Mouse (Mus musculus): ENCODE data around the gene Ankrd45. TPM values are rescaled to one million over a fixed set of nuclear protein-coding genes. Genes with fewer than 3 reads are reported as not detected.

Gene Ankrd45
- polyA plus RNA-seq, 1 experiment: 0.04 TPM

- no peak overlapping the region for H3K4me3 ChIP-seq (ENCODE audit: control insufficient read depth, insufficient read depth, low read length)
- H3K27me3 ChIP-seq (ENCODE audit: control insufficient read depth, insufficient read depth, low read length): no peaks in the 10 kb centered on the region
- WGBS: 91% methylated on average over 2 of the region's 2 CpGs
- no peaks in the 10 kb centered on the region for H3K4me1 ChIP-seq (replicated peaks; ENCODE audit: control insufficient read depth, insufficient read depth, low read length)
- H3K27ac ChIP-seq (ENCODE audit: control insufficient read depth, insufficient read depth, low read length): no peak overlapping the region
- no peak for DNase-seq
- no peaks in the 10 kb centered on the region for H3K36me3 ChIP-seq (ENCODE audit: control insufficient read depth, insufficient read depth, low read length)
- TF ChIP-seq CTCF (IDR thresholded peaks at IDR 0.05; ENCODE audit: borderline replicate concordance, control insufficient read depth, extremely low read depth, insufficient read depth, low read length, poor library complexity) (no peak), POLR2A (IDR thresholded peaks at IDR 0.05; ENCODE audit: control insufficient read depth, extremely low read depth, insufficient read depth, low read length, poor library complexity) (no peak)
Observed at GRCm38 (mm10) chr1:161147888-161148287, 5.4 kb downstream of the Ankrd45 start.

GRCm38 (mm10) chr1:161151098-161151497 is 8.6 kb downstream of the Ankrd45 start:
- Histone ChIP-seq H3K4me1 (replicated peaks; ENCODE audit: control insufficient read depth, insufficient read depth, low read length) (no peaks in the 10 kb centered on the region), H3K27me3 (ENCODE audit: control insufficient read depth, insufficient read depth, low read length) (no peaks in the 10 kb centered on the region), H3K36me3 (ENCODE audit: control insufficient read depth, insufficient read depth, low read length) (no peaks in the 10 kb centered on the region), H3K4me3 (ENCODE audit: control insufficient read depth, insufficient read depth, low read length) (no peak overlapping the region), H3K27ac (ENCODE audit: control insufficient read depth, insufficient read depth, low read length) (no peak overlapping the region)
- 90% methylated on average over 6 of the region's 6 CpGs for whole genome bisulfite sequencing
- no peak for TF ChIP-seq CTCF (IDR thresholded peaks at IDR 0.05; ENCODE audit: borderline replicate concordance, control insufficient read depth, extremely low read depth, insufficient read depth, low read length, poor library complexity)
- no peak for TF ChIP-seq POLR2A (IDR thresholded peaks at IDR 0.05; ENCODE audit: control insufficient read depth, extremely low read depth, insufficient read depth, low read length, poor library complexity)
- no peak for DNase-seq

- peaks cover 5% of the 10 kb centered on the region; the same call in 1 of the 2 replicates for H3K4me1 ChIP-seq (replicated peaks; ENCODE audit: control insufficient read depth, insufficient read depth, low read length)
- no peak overlapping the region for H3K27ac ChIP-seq (ENCODE audit: control insufficient read depth, insufficient read depth, low read length)
- no peak for DNase-seq
- no peak overlapping the region for H3K4me3 ChIP-seq (ENCODE audit: control insufficient read depth, insufficient read depth, low read length)
- H3K36me3 ChIP-seq (ENCODE audit: control insufficient read depth, insufficient read depth, low read length): no peaks in the 10 kb centered on the region
- WGBS: 7% methylated on average over 10 of the region's 10 CpGs
- no peak for TF ChIP-seq POLR2A (IDR thresholded peaks at IDR 0.05; ENCODE audit: control insufficient read depth, extremely low read depth, insufficient read depth, low read length, poor library complexity)
- no peak for TF ChIP-seq CTCF (IDR thresholded peaks at IDR 0.05; ENCODE audit: borderline replicate concordance, control insufficient read depth, extremely low read depth, insufficient read depth, low read length, poor library complexity)
- H3K27me3 ChIP-seq (ENCODE audit: control insufficient read depth, insufficient read depth, low read length): no peaks in the 10 kb centered on the region
Observed at GRCm38 (mm10) chr1:161156546-161156945, 14.1 kb downstream of the Ankrd45 start.

GRCm38 (mm10) chr1:161159214-161159613 is 16.7 kb downstream of the Ankrd45 start, which contains the start of gene Tex50:
TSS of gene Tex50 (minus strand) at chr1:161159314.
- Histone ChIP-seq H3K27ac (ENCODE audit: control insufficient read depth, insufficient read depth, low read length) (no peak within 1 kb of the TSS), H3K4me3 (ENCODE audit: control insufficient read depth, insufficient read depth, low read length) (no peak within 1 kb of the TSS), H3K36me3 (ENCODE audit: control insufficient read depth, insufficient read depth, low read length) (no peaks in the 10 kb centered on the region), H3K4me1 (replicated peaks; ENCODE audit: control insufficient read depth, insufficient read depth, low read length) (peaks cover 5% of the 10 kb centered on the region; the same call in 1 of the 2 replicates), H3K27me3 (ENCODE audit: control insufficient read depth, insufficient read depth, low read length) (no peaks in the 10 kb centered on the region)
- no peak for TF ChIP-seq POLR2A (IDR thresholded peaks at IDR 0.05; ENCODE audit: control insufficient read depth, extremely low read depth, insufficient read depth, low read length, poor library complexity)
- no peak for TF ChIP-seq CTCF (IDR thresholded peaks at IDR 0.05; ENCODE audit: borderline replicate concordance, control insufficient read depth, extremely low read depth, insufficient read depth, low read length, poor library complexity)
- DNase-seq: no peak
- WGBS: 90% methylated on average over 3 of the region's 3 CpGs

- no peak overlapping the region for H3K27ac ChIP-seq (ENCODE audit: control insufficient read depth, insufficient read depth, low read length)
- peaks cover 5% of the 10 kb centered on the region; the same call in 1 of the 2 replicates for H3K4me1 ChIP-seq (replicated peaks; ENCODE audit: control insufficient read depth, insufficient read depth, low read length)
- no peaks in the 10 kb centered on the region for H3K36me3 ChIP-seq (ENCODE audit: control insufficient read depth, insufficient read depth, low read length)
- no peaks in the 10 kb centered on the region for H3K27me3 ChIP-seq (ENCODE audit: control insufficient read depth, insufficient read depth, low read length)
- 79% methylated on average over 4 of the region's 4 CpGs for WGBS
- TF ChIP-seq POLR2A (IDR thresholded peaks at IDR 0.05; ENCODE audit: control insufficient read depth, extremely low read depth, insufficient read depth, low read length, poor library complexity) (no peak), CTCF (IDR thresholded peaks at IDR 0.05; ENCODE audit: borderline replicate concordance, control insufficient read depth, extremely low read depth, insufficient read depth, low read length, poor library complexity) (no peak)
- DNase-seq: no peak
- no peak overlapping the region for H3K4me3 ChIP-seq (ENCODE audit: control insufficient read depth, insufficient read depth, low read length)
Observed at GRCm38 (mm10) chr1:161160266-161160665, 17.8 kb downstream of the Ankrd45 start.

- TF ChIP-seq POLR2A (IDR thresholded peaks at IDR 0.05; ENCODE audit: control insufficient read depth, extremely low read depth, insufficient read depth, low read length, poor library complexity): no peak
- TF ChIP-seq CTCF (IDR thresholded peaks at IDR 0.05; ENCODE audit: borderline replicate concordance, control insufficient read depth, extremely low read depth, insufficient read depth, low read length, poor library complexity): peak; percentile 87
- H3K4me1 ChIP-seq (replicated peaks; ENCODE audit: control insufficient read depth, insufficient read depth, low read length): no peaks in the 10 kb centered on the region
- WGBS: 4% methylated on average over 40 of the region's 40 CpGs
- no peak overlapping the region for H3K27ac ChIP-seq (ENCODE audit: control insufficient read depth, insufficient read depth, low read length)
- no peaks in the 10 kb centered on the region for H3K27me3 ChIP-seq (ENCODE audit: control insufficient read depth, insufficient read depth, low read length)
- peak overlapping the region; percentile 39 for H3K4me3 ChIP-seq (ENCODE audit: control insufficient read depth, insufficient read depth, low read length)
- no peaks in the 10 kb centered on the region for H3K36me3 ChIP-seq (ENCODE audit: control insufficient read depth, insufficient read depth, low read length)
- peak; percentile 84 for DNase-seq
Observed at GRCm38 (mm10) chr1:161170651-161171050, 28.2 kb downstream of the Ankrd45 start.

GRCm38 (mm10) chr1:161180674-161181073 is 38.2 kb downstream of the Ankrd45 start:
- H3K36me3 ChIP-seq (ENCODE audit: control insufficient read depth, insufficient read depth, low read length): no peaks in the 10 kb centered on the region
- H3K27me3 ChIP-seq (ENCODE audit: control insufficient read depth, insufficient read depth, low read length): no peaks in the 10 kb centered on the region
- DNase-seq: peak; percentile 69
- 64% methylated on average over 8 of the region's 8 CpGs for WGBS
- no peak overlapping the region for H3K4me3 ChIP-seq (ENCODE audit: control insufficient read depth, insufficient read depth, low read length)
- H3K27ac ChIP-seq (ENCODE audit: control insufficient read depth, insufficient read depth, low read length): no peak overlapping the region
- H3K4me1 ChIP-seq (replicated peaks; ENCODE audit: control insufficient read depth, insufficient read depth, low read length): no peaks in the 10 kb centered on the region
- TF ChIP-seq CTCF (IDR thresholded peaks at IDR 0.05; ENCODE audit: borderline replicate concordance, control insufficient read depth, extremely low read depth, insufficient read depth, low read length, poor library complexity) (peak; percentile 65; the same call in 1 of the 2 replicates), POLR2A (IDR thresholded peaks at IDR 0.05; ENCODE audit: control insufficient read depth, extremely low read depth, insufficient read depth, low read length, poor library complexity) (no peak)

All from thymus, adult 2 months (tissue).